Mouse (Mus musculus) cortical plate, adult 2 months (tissue): ENCODE measurements around the gene Arhgap4.

Experiments used
- CTCF ChIP-seq: fragments of 200-500 bp; IDR thresholded peaks from 2 replicates; pipeline ENCODE4 v1.5.1; 2011; ENCODE audit warnings: mild to moderate bottlenecking, control low read depth, low read length; ENCODE audit not compliant: insufficient read depth; ENCODE audit errors: extremely low read depth
- POLR2A ChIP-seq: fragments of 200-500 bp; IDR thresholded peaks from 2 replicates; pipeline ENCODE4 v1.6.1; 2011; ENCODE audit warnings: mild to moderate bottlenecking, low read length, control low read depth; ENCODE audit not compliant: insufficient read depth; ENCODE audit errors: extremely low read depth

- TF ChIP-seq POLR2A (no peak), CTCF (no peak)
Measured at GRCm38 (mm10) chrX:73911588-73911987, 10.1 kb downstream of the Arhgap4 start.
